Mouse (Mus musculus) liver, adult 2 months (tissue): ENCODE data around the gene Olfr424.

Experiments
- CTCF ChIP-seq: fragments of 200-500 bp; IDR thresholded peaks from 2 replicates; pipeline ENCODE4 v1.5.1; 2011; ENCODE audit warnings: low read depth, low read length, control low read depth
- POLR2A ChIP-seq: fragments of 200-500 bp; IDR thresholded peaks from 2 replicates; pipeline ENCODE4 v1.6.1; 2011; ENCODE audit warnings: low read length, control low read depth; ENCODE audit not compliant: insufficient read depth; ENCODE audit errors: extremely low read depth

DNA sequence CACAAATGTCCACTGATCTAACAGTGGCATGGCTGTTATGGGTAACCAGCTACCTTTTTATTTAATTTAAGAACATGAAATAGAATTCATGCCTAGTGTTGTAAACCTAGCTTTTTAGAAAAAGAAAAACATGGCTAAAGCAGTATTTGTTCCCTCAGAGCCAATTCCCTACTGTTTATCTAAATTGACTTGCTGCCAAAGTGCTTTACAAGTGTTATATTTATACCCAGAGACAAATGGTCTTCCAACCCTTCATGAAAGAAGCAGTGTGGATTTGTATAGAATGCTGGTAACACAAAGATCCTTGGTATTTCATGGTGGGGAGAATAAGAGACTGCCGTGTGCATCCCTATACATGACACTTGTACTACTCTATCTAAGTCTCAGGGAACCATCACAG is 15.4 kb downstream of the Olfr424 start:
- TF ChIP-seq CTCF (no peak), POLR2A (no peak)
